15 mouse cellular contexts compared by ENCODE assay signal in the genomic region with DNA sequence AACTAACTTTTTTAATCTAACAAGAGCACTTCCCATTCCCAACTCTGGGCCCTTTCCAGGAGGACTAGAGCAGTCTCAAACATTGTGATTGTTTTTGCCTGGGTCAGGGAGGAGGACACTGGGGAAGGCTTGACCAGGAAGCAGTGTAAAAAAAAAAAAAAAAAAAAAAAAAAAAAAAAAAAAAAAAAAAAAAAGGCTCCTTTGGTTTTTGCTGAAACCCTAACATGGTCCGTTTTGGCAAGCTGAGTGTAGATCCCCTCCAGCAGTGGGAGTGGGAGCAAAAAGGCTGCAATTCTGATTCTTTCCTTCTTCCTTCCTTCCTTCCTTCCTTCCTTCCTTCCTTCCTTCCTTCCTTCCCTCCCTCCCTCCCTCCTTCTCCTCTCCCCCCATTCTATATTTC.
"Had no signal": no experiment of that assay in that cellular context is flagged by ENCODE, and none has a peak within 500 bp of the region (broad histone marks: within the 10 kb centered on the region; RNA-seq: fewer than 3 reads in every experiment).

No protein-coding gene starts in this region.

- H3K36me3 ChIP-seq: kidney, embryonic 15.5 days; liver, embryonic 13.5 days had no signal

- DNase-seq: kidney, adult 8-10 months; kidney, postnatal 10 days; kidney, postnatal 4 days; layer of hippocampus, adult 9-11 months; liver, embryonic 13.5 days; lung, adult 2 months; lung, postnatal 14 days; midbrain, embryonic 14.5 days; right cerebral cortex, postnatal 4 days; thymus, adult 2 months; thymus, postnatal 14 days; thymus, postnatal 4 days had no signal

- H3K4me3 ChIP-seq: layer of hippocampus, adult 2 months had no signal

- H3K9me3 ChIP-seq: kidney, embryonic 15.5 days; liver, embryonic 13.5 days had no signal

- H3K27ac ChIP-seq: kidney, embryonic 15.5 days; layer of hippocampus, adult 2 months; liver, embryonic 13.5 days; stomach, postnatal 0 days had no signal

- H3K9ac ChIP-seq: kidney, embryonic 15.5 days; liver, embryonic 13.5 days had no signal
